Mouse (Mus musculus): ENCODE measurements at regions not wholly inside any gene's neighbourhood (a gene's known extent, or its start where the extent isn't known, plus 50 kb on each side); places are given as distances from the start of the nearest gene placed in this dataset.

- Histone ChIP-seq H3K27me3 (peaks cover 99% of the 10 kb centered on the region), H3K27ac (replicated peaks) (peak overlapping the region; percentile 28; the same call in 1 of the 2 replicates), H3K4me3 (no peak overlapping the region), H3K9ac (no peak overlapping the region), H3K36me3 (no peaks in the 10 kb centered on the region), H3K9me3 (no peaks in the 10 kb centered on the region), H3K4me2 (peak overlapping the region; percentile 11; the same call in 1 of the 2 replicates), H3K4me1 (replicated peaks) (peaks cover 28% of the 10 kb centered on the region)
- 31% methylated on average over 22 of the region's 22 CpGs for WGBS
- peak; percentile 37; the same call in 1 of the 2 replicates for ATAC-seq (ENCODE audit: low read depth)
These were observed 137.7 kb upstream of the Top1 start for GRCm38 (mm10) chr2:160507816-160508564.

- no peak overlapping the region for H3K9ac ChIP-seq
- H3K9me3 ChIP-seq: no peaks in the 10 kb centered on the region
- no peak overlapping the region for H3K4me3 ChIP-seq
- no peak overlapping the region for H3K27ac ChIP-seq (replicated peaks)
- no peak overlapping the region for H3K4me2 ChIP-seq
- 92% methylated on average over 5 of the region's 5 CpGs for WGBS
- no peak for ATAC-seq (ENCODE audit: low read depth)
- peaks cover 100% of the 10 kb centered on the region for H3K27me3 ChIP-seq
- peaks cover 13% of the 10 kb centered on the region; the same call in 1 of the 2 replicates for H3K4me1 ChIP-seq (replicated peaks)
- H3K36me3 ChIP-seq: no peaks in the 10 kb centered on the region
These were observed 135.5 kb upstream of the Top1 start for GRCm38 (mm10) chr2:160510159-160510558.

DNA sequence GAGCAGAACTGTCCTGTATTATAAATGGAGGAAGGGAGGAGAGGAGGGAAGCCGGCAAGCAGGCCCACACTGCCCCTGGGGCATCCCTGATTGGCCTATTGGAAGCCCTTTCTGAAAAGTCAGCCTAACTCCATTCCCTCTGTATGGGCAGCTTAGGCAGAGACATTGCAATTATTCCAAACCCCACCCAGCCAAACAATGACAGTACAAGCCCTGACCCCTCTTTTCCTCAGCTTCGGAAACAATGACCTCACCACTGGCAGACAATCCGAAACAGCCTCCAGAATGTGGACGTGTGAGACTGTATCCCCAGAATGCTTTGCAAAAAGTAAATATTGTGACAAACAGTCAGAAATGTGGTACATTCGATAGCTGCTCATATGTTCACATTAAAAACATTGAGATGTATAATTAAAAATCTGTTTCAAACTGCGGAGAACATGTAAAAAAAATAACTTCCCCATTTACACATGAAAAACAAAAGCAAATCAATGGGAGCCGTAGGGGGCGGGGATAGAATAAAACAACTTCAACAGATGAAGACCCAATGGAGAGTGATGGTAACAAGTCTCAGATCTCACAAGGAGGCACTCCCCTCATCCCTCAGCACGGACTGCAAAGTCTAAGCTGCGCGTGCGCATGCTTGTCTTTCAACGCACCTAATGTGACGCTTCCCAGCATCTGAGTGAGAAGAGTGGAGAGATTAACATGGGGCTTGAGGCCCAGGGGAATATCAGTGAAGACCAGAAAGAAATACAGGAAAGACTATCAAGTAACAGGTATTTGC lies 134.9 kb upstream of the Top1 start:
- Histone ChIP-seq H3K36me3 (no peaks in the 10 kb centered on the region), H3K27me3 (peaks cover 100% of the 10 kb centered on the region), H3K9ac (no peak overlapping the region), H3K9me3 (no peaks in the 10 kb centered on the region), H3K4me3 (no peak overlapping the region), H3K27ac (replicated peaks) (no peak overlapping the region), H3K4me1 (replicated peaks) (peaks cover 13% of the 10 kb centered on the region; the same call in 1 of the 2 replicates), H3K4me2 (no peak overlapping the region)
- no peak for ATAC-seq (ENCODE audit: low read depth)
- WGBS: 59% methylated on average over 14 of the region's 14 CpGs

- Histone ChIP-seq H3K4me3 (no peak overlapping the region), H3K27me3 (peaks cover 96% of the 10 kb centered on the region), H3K4me1 (replicated peaks) (no peaks in the 10 kb centered on the region), H3K9ac (no peak overlapping the region), H3K4me2 (no peak overlapping the region), H3K36me3 (no peaks in the 10 kb centered on the region), H3K9me3 (no peaks in the 10 kb centered on the region), H3K27ac (replicated peaks) (no peak overlapping the region)
- ATAC-seq (ENCODE audit: low read depth): no peak
- 66% methylated on average over 6 of the region's 6 CpGs for WGBS
These were observed 130.1 kb upstream of the Top1 start for GRCm38 (mm10) chr2:160515621-160516020.

GRCm38 (mm10) chr2:160516526-160516925 lies 129.2 kb upstream of the Top1 start:
- Histone ChIP-seq H3K27ac (replicated peaks) (no peak overlapping the region), H3K9me3 (no peaks in the 10 kb centered on the region), H3K27me3 (peaks cover 96% of the 10 kb centered on the region), H3K36me3 (no peaks in the 10 kb centered on the region), H3K4me2 (no peak overlapping the region), H3K4me3 (no peak overlapping the region), H3K9ac (no peak overlapping the region), H3K4me1 (replicated peaks) (no peaks in the 10 kb centered on the region)
- 20% methylated on average over 6 of the region's 6 CpGs for WGBS
- ATAC-seq (ENCODE audit: low read depth): no peak

- ATAC-seq (ENCODE audit: low read depth): no peak
These were observed 120.1 kb upstream of the Top1 start for GRCm38 (mm10) chr2:160525301-160526205.

GRCm38 (mm10) chr2:160526377-160527125 lies 119.1 kb upstream of the Top1 start:
- H3K4me1 ChIP-seq (replicated peaks): peaks cover 18% of the 10 kb centered on the region
- no peak overlapping the region for H3K9ac ChIP-seq
- ATAC-seq (ENCODE audit: low read depth): no peak
- H3K4me3 ChIP-seq: no peak overlapping the region
- H3K9me3 ChIP-seq: no peaks in the 10 kb centered on the region
- 10% methylated on average over 8 of the region's 8 CpGs for WGBS
- peaks cover 95% of the 10 kb centered on the region for H3K27me3 ChIP-seq
- no peak overlapping the region for H3K4me2 ChIP-seq
- H3K36me3 ChIP-seq: no peaks in the 10 kb centered on the region
- H3K27ac ChIP-seq (replicated peaks): no peak overlapping the region

More at GRCm38 (mm10) chr2:160525301-160526205, 120.1 kb upstream of the Top1 start:
- H3K4me3 ChIP-seq: no peak overlapping the region
- H3K36me3 ChIP-seq: no peaks in the 10 kb centered on the region
- no peak overlapping the region for H3K9ac ChIP-seq
- H3K9me3 ChIP-seq: no peaks in the 10 kb centered on the region
- H3K27me3 ChIP-seq: peaks cover 95% of the 10 kb centered on the region
- 76% methylated on average over 9 of the region's 9 CpGs for WGBS
- no peak overlapping the region for H3K4me2 ChIP-seq
- H3K4me1 ChIP-seq (replicated peaks): peaks cover 11% of the 10 kb centered on the region
- H3K27ac ChIP-seq (replicated peaks): no peak overlapping the region

- Histone ChIP-seq H3K4me1 (replicated peaks) (peaks cover 18% of the 10 kb centered on the region), H3K4me2 (no peak overlapping the region), H3K27ac (replicated peaks) (no peak overlapping the region), H3K36me3 (no peaks in the 10 kb centered on the region), H3K4me3 (no peak overlapping the region), H3K9me3 (no peaks in the 10 kb centered on the region), H3K27me3 (peaks cover 88% of the 10 kb centered on the region), H3K9ac (no peak overlapping the region)
- 61% methylated on average over 7 of the region's 7 CpGs for WGBS
- ATAC-seq (ENCODE audit: low read depth): no peak
These were observed 116.4 kb upstream of the Top1 start for GRCm38 (mm10) chr2:160529306-160529705.

DNA sequence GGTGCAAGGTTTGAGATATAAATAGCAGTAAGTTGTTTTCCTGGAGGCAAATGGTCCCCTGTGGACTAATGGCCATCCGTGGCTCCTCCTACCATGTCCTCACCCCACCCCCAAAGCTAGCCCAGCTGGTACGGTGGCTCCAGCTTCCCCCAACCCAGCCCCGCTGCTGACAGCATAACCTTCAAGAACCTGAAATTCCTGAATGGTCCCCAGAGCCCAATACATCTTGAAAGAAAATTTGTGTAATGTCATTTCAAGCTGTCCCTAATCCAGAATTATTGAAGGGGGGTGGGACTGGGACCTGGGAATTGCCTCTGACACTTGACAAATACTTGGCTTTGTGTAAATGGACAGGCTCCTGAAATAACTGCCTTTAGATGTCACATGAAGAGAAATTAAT lies 115.3 kb upstream of the Top1 start:
- Histone ChIP-seq H3K36me3 (no peaks in the 10 kb centered on the region), H3K9me3 (no peaks in the 10 kb centered on the region), H3K4me1 (replicated peaks) (peaks cover 18% of the 10 kb centered on the region), H3K4me3 (no peak overlapping the region), H3K9ac (no peak overlapping the region), H3K27me3 (peaks cover 88% of the 10 kb centered on the region), H3K4me2 (no peak overlapping the region), H3K27ac (replicated peaks) (no peak overlapping the region)
- WGBS: 16% methylated on average over 3 of the region's 3 CpGs
- ATAC-seq (ENCODE audit: low read depth): no peak

DNA sequence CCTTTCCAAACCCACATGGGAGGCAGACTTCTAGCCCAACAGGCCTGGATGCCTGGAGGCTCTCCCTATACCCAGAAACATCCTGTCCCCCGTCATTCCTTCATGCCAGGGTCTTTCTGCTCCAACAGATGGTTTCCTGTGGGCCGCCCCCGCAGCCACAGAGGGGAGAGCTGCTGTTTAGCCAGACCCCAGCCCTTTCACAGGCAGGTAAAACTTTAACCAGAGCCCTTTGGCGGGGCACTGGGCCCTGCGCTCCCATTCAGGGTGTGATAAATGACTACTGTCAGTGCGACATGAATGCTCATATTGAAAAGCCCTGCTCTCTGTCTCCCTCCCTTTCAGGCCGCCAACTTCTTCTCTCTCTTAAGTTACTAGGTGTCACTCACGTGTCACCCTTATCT lies 108.4 kb upstream of the Top1 start:
- no peak for ATAC-seq (ENCODE audit: low read depth)
- no peaks in the 10 kb centered on the region for H3K9me3 ChIP-seq
- peaks cover 7% of the 10 kb centered on the region; the same call in 1 of the 2 replicates for H3K4me1 ChIP-seq (replicated peaks)
- no peaks in the 10 kb centered on the region for H3K36me3 ChIP-seq
- 8% methylated on average over 8 of the region's 8 CpGs for WGBS
- H3K4me3 ChIP-seq: no peak overlapping the region
- H3K9ac ChIP-seq: no peak overlapping the region
- H3K27me3 ChIP-seq: peaks cover 63% of the 10 kb centered on the region
- H3K27ac ChIP-seq (replicated peaks): no peak overlapping the region
- H3K4me2 ChIP-seq: no peak overlapping the region

GRCm38 (mm10) chr2:160545527-160545926 lies 100.2 kb upstream of the Top1 start:
- peaks cover 27% of the 10 kb centered on the region for H3K27me3 ChIP-seq
- 44% methylated on average over 4 of the region's 4 CpGs for WGBS
- no peaks in the 10 kb centered on the region for H3K9me3 ChIP-seq
- H3K4me3 ChIP-seq: no peak overlapping the region
- no peak overlapping the region for H3K27ac ChIP-seq (replicated peaks)
- ATAC-seq (ENCODE audit: low read depth): no peak
- H3K4me2 ChIP-seq: no peak overlapping the region
- H3K9ac ChIP-seq: no peak overlapping the region
- H3K36me3 ChIP-seq: no peaks in the 10 kb centered on the region
- H3K4me1 ChIP-seq (replicated peaks): no peaks in the 10 kb centered on the region
